Mouse (Mus musculus) layer of hippocampus, adult 9-11 months (tissue): ENCODE results near the gene Xcl1.

Source experiments
- DNase-seq: peaks from one replicate; pipeline ENCODE4 v3.0.0; 2022

Xcl1 gene

DNA sequence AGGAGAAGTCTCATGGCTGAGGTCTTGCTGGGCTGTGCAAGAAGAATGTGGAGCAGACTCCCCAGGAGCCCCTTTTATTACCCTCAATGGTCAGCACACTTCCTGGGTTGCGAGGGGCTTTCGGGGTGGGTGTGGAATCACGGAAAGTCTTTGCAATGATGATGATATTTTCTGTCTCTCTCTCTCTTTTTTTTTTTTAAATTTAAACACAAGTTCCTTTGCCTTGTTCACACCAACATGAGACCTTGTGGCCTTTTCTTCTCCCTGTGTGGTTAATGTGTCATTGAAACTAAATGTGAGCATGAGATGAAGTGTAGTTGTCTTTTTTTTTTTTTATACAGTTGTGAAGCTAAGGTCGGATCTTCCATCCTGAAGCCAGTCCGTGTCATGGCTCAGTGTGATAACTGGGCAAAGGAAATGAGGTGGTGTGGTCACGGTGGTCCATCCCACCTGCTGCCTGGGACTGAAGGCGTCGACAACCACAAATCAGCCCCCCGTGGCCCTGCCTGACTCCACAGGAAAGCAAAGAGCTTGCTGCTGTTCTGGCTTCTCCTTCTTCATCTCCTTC lies at the start of gene Xcl1:
Gene Xcl1 (minus strand): TSS at position 51 of the 568 bp plus-strand sequence.
- no peak for DNase-seq

DNA sequence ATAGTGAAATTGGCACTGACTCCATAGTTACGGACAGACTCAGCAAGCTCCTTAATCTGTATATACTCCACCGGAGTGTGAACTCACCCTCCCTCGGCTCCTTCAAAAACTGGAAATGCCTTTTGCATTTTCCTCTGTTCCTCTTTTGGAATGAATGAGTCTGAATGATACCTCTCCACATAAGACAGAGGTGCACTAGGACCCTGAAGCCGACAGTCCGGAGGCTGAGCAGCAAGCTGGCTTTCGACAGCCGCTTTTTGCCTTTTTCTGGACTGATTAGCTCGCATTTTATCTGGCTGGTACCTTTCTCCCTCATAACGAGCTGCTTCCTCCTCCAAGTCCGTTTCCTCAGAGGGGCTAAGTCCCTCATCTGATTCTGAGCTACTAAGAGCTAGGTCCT lies 49.4 kb upstream of the Xcl1 start:
- DNase-seq, result peak; percentile 39

DNA sequence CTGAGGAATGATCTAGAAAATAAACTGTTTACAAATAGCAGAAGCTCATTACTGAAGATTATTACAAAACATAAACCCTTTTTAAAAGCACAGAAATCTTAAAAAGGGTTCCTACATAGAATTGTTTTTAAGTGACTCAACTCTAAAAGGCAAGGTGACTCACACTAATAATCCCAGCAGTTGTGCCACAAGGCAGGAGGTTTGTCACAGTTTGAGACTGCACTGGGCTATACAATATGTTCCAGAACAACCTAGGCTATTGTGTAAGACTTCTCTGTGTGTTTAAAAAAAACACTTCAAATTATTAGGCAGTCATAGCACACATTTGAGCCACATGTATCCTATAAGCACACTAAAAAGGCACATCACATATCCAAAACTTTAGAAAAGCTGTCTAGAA lies 42.0 kb upstream of the Xcl1 start:
- DNase-seq, result no peak

DNA sequence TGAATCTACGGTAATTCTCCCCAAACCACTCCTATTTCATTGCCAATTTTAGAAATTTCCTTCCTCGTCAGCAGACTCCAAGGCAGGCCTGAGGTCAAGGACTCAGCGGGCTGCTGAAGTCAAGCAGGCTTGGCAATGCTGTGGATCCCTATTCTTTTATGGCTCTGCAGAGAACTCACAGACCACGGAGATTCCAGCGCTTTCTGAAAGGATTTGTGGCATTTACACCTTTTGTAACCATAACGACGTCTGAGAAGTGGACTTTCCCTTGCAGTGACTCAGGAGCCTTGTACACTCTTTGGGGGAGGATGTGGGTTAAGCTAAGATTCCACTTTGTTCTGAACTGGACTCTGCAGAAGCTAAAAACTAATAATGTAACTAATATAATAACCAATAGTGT lies 40.4 kb upstream of the Xcl1 start:
- no peak for DNase-seq

DNA sequence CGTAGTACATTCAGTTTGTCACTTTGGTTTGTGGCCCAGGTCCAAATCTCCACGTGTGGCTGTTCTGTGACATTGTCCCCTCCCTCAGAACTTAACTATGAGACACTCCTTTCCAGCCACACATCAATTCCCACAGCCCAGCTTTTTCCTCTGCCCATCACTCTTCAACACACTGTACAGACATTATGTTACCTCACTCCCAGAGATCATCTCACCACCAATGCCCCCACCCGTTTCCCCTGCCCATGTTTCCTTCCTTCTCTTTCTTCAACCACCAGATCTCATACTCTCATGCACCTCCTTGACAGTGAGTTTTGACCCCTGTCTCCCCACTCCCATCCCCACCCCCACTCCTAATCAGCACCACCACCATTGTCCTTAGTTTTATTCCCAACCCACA lies 39.9 kb upstream of the Xcl1 start:
- no peak for DNase-seq

DNA sequence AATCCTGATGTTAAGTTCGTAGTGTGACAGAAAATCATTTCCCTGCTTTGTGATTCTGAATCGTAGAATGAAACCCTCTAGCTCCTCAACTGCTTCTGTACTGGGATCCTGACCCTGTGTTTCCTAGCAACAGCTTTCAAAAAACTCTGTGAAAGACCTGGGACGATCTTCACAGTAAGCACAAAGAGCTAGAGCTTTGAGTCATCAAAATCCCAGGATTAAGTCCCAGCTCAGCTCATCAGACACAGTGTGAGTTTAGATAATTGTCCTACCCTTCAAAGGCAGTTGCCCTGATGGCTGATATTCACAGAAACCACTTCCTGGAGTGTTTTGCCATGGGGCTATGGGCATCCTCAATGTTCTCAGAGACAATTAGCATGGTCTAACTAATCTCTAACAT lies 38.5 kb upstream of the Xcl1 start:
- no peak for DNase-seq

DNA sequence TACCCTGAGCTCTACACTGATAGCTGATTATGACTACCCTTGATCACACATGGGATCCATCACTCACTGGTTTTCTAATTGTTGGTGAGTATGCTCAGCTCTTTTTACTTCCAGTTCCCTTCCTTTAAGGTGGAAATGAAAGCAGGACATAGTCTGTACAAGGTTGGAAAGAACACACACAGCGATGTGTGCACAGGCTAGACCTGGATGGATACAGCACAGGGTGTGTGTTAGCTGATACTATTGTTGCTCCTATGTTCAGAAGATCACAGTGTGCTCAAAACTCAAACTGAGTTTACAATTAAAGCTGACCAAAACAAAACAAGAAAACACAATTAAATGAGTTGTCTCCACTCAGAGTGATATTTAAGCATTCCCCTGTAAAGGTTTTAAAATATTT lies 38.0 kb upstream of the Xcl1 start:
- DNase-seq, result no peak

DNA sequence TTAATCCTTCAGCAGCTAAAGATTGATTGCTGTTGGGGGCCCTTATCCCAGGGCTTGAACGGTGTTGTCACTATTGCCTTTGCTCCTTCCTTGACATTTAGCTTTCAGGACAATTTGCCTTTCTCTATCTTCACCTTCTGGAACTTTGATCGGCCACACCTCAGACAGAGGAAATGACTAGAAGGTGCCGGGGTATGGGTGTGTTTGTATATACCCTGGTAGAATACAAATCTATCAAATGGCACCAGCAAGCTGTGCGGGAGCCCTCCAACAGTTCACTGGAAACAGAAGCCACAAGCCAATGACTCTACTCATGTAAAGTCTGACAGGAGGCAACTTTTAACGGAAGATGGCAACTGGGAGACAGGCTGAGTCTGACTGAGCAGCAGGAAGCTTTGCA lies 37.4 kb upstream of the Xcl1 start:
- no peak for DNase-seq

DNA sequence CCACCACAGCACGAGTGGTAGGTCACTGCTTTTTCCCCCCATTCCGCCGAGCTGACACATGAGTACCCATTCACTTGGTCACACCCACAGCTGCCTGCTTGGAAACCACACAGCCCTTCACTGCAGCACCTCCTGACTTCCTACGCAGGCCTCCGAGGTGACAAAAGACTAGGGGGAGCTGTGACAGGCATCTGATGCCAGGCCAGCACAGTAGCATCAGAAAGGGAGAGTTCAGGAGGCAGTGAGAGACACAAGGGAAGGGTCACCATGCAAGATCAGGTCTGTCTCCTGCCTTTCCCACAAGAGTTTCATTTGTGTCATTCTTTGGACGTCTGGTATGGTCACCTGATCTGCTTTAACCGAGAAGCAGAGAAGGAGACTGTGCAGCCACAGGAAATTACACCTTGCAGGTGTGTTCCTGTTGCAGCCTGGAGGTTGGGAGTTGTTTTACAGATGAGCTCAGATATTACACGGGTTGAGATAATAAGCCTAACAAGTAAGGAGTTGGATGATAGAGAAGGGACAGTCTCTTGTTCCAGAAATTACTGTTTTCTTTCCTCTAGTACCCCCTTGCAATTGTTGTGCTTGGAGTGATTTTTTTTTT lies 30.9 kb upstream of the Xcl1 start:
- no peak for DNase-seq

DNA sequence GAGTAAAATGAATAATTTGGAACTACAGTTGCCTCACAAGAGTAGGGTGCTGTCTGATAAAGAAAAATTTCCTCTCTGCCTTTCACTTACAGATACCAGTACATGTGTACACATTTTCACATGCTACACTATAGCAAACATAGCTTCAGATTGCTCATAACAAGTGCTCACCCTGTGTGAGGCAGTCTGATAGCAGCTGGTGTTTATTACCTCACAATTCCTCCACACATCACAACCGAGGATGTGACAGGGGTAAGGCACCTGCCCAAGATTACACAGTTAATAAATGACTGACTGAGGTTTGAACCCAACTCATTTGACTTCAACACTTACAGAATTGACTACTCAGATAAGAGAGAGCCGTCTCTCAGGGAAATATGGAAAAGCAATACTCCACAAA lies 25.3 kb upstream of the Xcl1 start:
- DNase-seq, result no peak

DNA sequence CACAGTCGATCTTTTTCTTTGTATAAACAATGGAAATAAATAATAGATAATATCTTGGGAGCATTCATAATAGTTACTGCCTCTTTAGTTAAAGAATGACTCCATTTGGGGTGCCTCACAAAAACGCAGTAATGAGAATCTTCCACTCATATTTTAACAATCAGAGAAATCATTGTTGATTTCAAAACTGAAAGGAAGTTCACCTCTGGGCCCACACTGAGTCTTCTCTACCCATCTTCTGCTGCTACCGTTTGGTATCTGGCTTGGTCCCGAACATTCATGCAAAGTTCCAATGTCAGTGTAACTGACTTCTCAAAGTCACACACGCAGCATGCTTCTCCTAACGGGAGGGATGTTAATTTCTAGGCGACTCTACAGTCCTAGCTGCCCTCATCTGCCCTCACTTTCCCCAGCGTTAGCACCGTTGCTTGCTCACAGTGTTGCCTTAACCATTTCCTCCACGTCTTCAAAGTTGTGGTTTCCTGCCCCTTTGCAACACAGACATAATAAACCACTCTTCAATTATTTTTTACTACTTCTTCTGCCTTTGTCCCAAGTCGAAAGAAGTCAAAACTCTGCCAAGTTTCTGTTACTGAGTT lies 24.6 kb upstream of the Xcl1 start:
- no peak for DNase-seq

DNA sequence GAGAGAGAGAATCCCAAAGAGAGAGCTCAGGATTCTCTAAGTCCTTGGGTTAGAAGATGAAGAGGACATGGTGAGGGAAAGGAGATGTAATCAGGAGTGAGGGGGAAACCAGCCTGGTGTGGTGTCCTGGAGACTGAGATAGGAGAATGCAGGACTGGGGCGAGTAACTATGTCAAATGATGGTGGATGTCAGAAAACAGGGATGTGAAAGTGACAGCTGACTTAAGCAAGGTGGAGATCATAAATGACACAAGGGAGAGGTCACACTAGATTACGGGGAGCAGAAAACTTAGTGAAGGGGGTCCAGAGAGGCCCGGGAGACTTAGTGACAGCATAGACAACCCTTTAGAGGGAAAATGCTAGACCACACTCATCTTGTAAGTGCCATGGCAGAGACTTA lies 23.8 kb upstream of the Xcl1 start:
- no peak for DNase-seq

DNA sequence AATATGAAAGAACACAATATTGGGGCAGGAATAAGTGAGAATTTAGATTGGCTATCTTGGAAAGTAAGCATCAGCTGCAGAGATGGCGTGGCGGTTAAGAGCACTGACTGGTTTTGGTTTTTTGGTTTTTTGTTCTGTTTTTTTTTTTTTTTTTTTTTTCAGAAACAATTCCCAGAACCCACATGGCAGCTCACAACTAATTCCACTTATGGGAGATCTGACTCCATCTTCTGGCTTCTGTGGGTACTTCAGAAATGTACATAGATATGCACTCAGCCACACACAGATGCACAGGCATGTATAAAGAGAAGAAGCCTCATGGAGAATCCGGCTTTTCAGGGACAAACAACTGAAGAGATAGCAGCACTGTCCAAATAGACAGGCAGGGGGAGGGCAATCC lies 22.6 kb upstream of the Xcl1 start:
- DNase-seq, result no peak

DNA sequence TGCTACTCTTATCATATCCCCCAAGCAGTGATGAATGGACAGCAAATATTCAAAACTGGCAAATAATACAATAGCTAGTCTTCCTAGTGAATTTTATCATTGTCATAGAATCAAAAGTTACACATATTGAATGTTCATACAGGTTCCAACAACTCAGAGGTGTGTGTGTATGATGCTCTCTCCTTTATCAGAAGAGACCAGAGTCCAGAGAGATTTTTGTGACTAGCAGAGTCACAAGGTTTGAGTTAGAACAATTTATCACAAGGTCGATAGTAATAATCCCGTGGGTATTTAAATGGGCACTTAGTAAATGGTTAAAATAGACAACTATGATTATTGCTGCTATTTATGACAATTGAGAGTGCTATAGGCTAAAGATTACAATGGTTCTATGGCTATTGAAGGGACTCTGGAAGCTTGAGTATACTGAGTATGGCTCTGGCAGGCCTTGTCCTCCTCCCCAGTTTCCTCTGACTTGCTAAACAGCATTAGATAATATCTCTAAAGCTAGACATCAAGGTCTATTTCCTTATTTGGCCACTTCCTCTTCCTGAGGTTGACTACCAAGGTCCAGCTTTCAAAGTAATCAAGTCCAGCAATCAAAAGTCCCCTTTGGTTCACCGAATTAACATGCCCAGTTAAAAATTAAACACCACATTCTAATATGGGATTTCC lies 21.5 kb upstream of the Xcl1 start:
- DNase-seq, result no peak

DNA sequence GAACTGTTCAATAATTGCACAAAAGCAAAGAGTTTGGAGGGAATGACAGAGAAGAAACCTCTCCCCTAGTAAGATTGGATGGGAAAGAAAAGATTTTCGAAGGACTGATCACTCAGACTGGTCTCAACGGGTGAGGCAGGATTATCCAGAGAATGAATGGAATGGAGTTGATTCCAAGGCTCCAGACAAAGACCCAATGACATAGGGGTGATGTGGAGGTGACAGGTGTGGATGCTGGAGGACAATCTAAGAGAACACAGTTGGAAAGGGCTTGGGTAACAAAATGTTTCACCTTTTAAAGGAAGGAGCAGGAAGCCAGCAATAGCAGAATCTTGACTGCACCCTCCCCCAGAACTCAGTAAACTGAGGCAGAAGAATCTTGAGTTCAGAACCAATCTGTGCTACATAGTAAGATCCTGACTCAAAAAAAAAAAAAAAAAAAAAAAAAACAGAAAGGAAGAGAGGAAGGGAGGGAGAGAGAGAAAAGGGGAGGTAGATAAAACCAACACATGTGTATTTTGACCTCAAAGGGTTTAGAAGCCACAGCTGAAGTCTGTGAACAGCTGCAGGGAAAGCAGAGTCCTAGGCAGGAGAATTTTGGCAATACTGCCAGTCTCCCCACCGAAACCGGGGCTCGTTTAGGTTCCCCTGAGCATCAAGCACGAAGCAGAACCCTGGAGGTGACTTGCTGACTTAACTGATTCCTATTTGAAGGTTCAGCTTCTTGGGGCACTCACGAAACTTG lies 20.3 kb upstream of the Xcl1 start:
- no peak for DNase-seq

DNA sequence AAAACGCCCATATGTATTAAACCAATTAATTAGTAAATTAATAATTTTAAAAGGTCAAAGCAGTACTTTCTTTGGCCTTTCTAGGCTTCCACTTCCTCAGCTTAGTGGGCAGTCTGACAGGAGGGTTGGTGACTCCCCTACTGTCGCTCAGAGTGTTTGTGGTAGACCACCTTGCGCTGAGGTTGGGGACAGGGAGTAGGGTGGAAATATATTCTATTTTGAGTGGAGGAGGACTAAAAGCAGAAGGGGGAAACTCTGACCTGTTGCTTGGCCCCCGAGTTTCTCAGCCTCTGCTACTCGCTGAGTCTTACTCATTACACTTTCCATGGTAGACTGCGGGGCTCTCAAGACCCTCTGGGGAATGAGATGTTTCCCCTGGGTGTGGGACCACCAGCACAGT lies 18.2 kb upstream of the Xcl1 start:
- no peak for DNase-seq

DNA sequence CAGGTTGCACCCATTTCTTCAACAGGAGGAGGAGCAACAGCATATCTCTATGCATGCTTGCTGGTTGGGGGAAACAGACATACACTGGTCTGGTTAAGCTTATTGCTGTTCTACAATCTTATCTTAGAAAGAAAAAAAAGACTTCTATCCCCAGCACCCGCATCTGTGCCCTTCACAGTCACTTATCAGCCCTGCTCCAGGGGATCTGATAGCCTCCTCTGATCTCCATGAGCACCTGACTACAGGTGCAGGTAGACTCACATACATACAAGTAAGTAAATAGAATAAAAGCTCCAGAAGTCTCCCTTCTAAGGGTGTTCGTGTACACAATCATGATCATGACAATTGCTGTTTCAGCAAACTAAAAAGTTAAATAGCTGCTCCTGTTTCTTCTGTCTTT lies 733 bp upstream of the Xcl1 start:
- DNase-seq, result no peak

DNA sequence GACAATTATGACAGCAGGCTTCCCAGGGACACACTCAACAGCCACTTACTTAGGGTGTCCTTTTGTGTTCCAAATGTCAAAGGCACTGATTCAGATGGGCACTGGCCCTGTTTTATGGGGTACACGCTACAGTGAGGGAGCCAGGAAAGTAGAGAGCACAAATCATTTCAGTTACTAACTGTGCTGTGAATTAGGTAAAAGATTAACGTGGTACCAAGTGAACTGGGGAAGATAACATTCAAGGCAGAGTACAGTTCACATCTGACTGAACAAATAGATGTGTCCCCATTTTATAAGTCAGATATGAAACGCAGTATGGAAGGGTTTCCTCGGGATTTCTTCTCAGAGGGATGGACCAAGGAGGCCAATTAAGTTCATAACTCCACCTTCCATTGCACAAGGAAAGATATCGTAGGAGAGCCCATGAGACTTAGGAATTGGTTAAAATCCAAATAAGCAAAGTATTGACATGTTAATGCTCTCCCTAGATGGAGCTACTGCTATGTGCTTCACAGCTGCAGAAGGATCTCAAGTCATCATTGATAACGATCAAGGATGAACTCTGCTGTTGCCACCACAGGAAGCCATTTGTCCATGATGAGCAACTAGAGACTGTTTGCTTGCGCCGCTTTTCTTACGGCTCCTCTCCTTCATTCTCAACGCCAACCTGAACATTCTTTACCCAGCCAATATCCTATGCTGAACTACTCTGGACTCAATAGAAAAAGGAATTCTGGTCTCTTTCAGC lies 1.7 kb downstream of the Xcl1 start:
- DNase-seq, result no peak

DNA sequence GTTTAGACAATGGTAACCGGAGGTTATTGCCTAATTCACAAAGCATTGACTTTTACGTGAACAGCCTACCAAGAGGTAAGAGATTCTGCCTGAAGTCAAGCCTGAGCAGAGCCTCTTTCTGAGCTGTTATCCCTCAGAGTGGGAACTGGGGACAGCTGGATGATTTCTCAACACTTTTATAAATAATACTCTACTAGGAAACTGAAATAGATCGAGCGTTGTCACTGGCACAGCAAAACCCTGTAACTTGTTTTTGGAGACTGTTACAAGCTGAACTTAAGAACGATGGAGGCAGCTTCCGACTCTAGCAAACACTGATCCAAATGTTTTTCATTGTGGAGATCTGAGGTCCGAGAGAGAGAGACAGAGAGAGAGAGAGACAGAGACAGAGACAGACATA lies 4.2 kb downstream of the Xcl1 start:
- DNase-seq, result peak; percentile 67

DNA sequence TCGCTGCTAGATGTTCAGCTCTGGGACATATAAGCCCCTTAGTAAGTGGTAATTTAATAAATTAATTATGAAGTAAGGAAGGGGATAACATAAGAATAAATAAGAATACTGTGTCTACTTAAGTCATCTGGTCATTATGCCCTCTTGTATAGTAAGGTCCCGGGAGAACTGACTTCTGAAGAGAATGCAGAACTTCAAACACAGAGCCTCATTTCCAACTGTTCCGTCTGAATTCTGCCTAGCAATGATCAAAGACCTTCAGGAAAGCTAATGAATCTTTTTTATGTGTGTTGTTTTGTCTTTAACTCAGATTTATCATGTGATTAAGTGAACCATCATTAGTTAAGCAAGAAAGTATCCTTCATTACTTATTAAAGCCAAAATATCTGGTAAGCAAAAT lies 5.3 kb downstream of the Xcl1 start:
- no peak for DNase-seq

DNA sequence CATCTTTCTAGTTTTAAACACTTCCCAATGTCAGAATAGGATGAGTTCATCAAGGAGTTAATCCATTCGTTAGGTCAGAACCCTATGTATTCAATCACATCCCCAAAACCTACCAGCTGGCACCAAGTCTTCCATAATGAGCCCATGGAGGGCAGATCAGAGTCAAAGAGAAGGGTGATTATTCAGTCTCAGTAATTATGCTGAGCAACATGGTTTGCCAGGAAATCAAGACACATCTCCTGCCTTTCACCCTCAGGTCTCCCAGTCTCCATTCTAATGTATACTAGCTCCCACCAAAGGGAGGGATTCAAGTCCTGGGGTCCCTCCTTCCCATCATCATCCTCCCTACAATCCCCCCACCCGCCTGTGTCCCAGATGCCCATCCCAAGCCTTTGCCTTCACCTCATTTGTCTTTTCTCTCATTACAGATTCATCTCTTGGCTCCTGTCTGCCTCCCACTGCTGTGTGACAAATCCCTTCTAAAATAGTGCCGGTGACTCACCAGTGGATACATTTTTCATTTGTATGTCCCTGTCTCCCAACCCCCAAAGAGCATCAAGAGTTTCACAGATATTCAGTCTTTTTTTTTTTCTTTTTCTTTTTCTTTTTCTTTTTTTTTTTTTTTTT lies 8.7 kb downstream of the Xcl1 start:
- DNase-seq, result peak; percentile 88

DNA sequence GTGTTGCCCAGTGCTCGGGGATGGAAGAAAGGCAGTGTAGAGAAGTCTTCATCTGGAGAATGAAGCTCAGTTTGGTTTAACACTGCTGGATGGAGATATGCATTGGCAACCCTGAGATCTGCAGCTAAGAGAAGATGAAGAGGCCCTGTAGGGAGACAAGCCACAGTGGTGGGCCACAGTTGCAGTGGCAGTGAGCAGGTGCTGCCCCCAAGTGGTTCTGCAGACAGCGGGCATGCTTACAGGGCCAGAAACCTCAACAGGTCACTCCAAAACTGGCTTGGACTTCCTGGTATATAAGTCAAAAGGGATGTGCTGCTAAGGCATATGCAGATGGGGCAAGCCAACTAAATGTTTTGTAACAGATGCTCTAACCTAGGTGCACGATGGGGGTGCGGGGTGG lies 30.3 kb downstream of the Xcl1 start:
- DNase-seq, result peak; percentile 50

DNA sequence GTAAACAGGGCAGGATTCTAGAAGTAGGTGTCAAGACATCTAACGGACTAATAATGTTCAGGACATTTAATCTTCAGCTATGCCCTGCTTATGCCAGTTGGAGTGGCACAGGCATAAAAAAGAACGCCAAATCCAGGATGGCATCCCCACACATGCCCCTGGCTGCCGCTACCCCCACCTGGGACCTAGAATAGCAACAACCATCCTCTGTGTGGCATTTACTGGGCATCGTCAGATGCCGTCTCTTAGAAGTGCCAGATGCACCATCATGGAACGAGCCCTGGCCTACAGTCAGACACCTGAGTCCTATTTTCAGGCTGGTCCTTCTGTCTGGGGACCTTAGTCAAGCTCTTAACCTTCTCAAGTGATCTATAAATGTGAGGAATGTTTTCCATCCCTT lies 34.6 kb downstream of the Xcl1 start:
- DNase-seq, result no peak
